Mouse (Mus musculus) 416B (cell line): Measurements from ENCODE around the gene Epb41l2.

Experiments used
- DNase-seq: peaks from one replicate; pipeline ENCODE4 v3.0.0; 2011; ENCODE audit warnings: low read depth

Gene Epb41l2

GRCm38 (mm10) chr10:25365708-25366107 is 6.1 kb downstream of the Epb41l2 start:
- DNase-seq, result no peak

GRCm38 (mm10) chr10:25366691-25367090 is 7.1 kb downstream of the Epb41l2 start:
- DNase-seq, result peak; percentile 77

- DNase-seq, result no peak
Measured at GRCm38 (mm10) chr10:25368928-25369327, 9.3 kb downstream of the Epb41l2 start.

- no peak for DNase-seq
Measured at GRCm38 (mm10) chr10:25369691-25370090, 10.1 kb downstream of the Epb41l2 start.

- no peak for DNase-seq
Measured at GRCm38 (mm10) chr10:25371336-25371735, 11.7 kb downstream of the Epb41l2 start.

GRCm38 (mm10) chr10:25371915-25372371 is 12.3 kb downstream of the Epb41l2 start:
- peak; percentile 32 for DNase-seq

- DNase-seq, result no peak
Measured at GRCm38 (mm10) chr10:25372510-25373148, 13.0 kb downstream of the Epb41l2 start.

GRCm38 (mm10) chr10:25375036-25375435 is 15.4 kb downstream of the Epb41l2 start:
- DNase-seq, result no peak

GRCm38 (mm10) chr10:25380746-25381481 is 21.3 kb downstream of the Epb41l2 start:
- DNase-seq, result peak; percentile 71

GRCm38 (mm10) chr10:25381951-25382350 is 22.4 kb downstream of the Epb41l2 start:
- DNase-seq, result no peak

GRCm38 (mm10) chr10:25383171-25383570 is 23.6 kb downstream of the Epb41l2 start:
- DNase-seq, result no peak

GRCm38 (mm10) chr10:25384391-25384790 is 24.8 kb downstream of the Epb41l2 start:
- DNase-seq, result no peak

- DNase-seq, result no peak
Measured at GRCm38 (mm10) chr10:25385811-25386580, 26.4 kb downstream of the Epb41l2 start.

GRCm38 (mm10) chr10:25386868-25387267 is 27.3 kb downstream of the Epb41l2 start:
- no peak for DNase-seq

GRCm38 (mm10) chr10:25387268-25387667 is 27.7 kb downstream of the Epb41l2 start:
- DNase-seq, result no peak

- no peak for DNase-seq
Measured at GRCm38 (mm10) chr10:25392786-25393185, 33.2 kb downstream of the Epb41l2 start.

- no peak for DNase-seq
Measured at GRCm38 (mm10) chr10:25393721-25394120, 34.1 kb downstream of the Epb41l2 start.

- peak; percentile 41 for DNase-seq
Measured at GRCm38 (mm10) chr10:25395236-25395886, 35.8 kb downstream of the Epb41l2 start.

GRCm38 (mm10) chr10:25396859-25397258 is 37.3 kb downstream of the Epb41l2 start:
- DNase-seq, result no peak

- no peak for DNase-seq
Measured at GRCm38 (mm10) chr10:25397767-25398690, 38.4 kb downstream of the Epb41l2 start.

GRCm38 (mm10) chr10:25399016-25399415 is 39.4 kb downstream of the Epb41l2 start:
- no peak for DNase-seq
